Mouse (Mus musculus): ENCODE measurements around the gene Fcnb. TPM values are rescaled to one million over a fixed set of nuclear protein-coding genes. Genes with fewer than 3 reads are reported as not detected.

Fcnb gene
- polyA plus RNA-seq, 1 experiment from 2014 or later: not detected

GRCm38 (mm10) chr2:28067175-28067574 is 17.5 kb downstream of the Fcnb start:
- Histone ChIP-seq H3K4me1 (ENCODE audit: control insufficient read depth, insufficient read depth, low read length) (no peaks in the 10 kb centered on the region), H3K4me3 (replicated peaks; ENCODE audit: low read depth, low read length) (no peak overlapping the region), H3K36me3 (ENCODE audit: control insufficient read depth, insufficient read depth, low read length) (no peaks in the 10 kb centered on the region), H3K27ac (replicated peaks; ENCODE audit: low read depth, low read length) (0 out of 2 replicates have a peak overlapping the region, but pooled peaks have one; percentile 2), H3K4me2 (ENCODE audit: low read length) (no peak overlapping the region), H3K9me3 (ENCODE audit: control insufficient read depth, low read length) (no peaks in the 10 kb centered on the region), H3K9ac (replicated peaks; ENCODE audit: low read length) (no peak overlapping the region), H3K27me3 (ENCODE audit: control insufficient read depth, insufficient read depth, low read length) (no peaks in the 10 kb centered on the region)
- 66% methylated on average over 6 of the region's 6 CpGs for WGBS
- DNase-seq (peak; percentile 43), ATAC-seq (ENCODE audit: low FRiP score, low TSS enrichment) (no peak)

DNA sequence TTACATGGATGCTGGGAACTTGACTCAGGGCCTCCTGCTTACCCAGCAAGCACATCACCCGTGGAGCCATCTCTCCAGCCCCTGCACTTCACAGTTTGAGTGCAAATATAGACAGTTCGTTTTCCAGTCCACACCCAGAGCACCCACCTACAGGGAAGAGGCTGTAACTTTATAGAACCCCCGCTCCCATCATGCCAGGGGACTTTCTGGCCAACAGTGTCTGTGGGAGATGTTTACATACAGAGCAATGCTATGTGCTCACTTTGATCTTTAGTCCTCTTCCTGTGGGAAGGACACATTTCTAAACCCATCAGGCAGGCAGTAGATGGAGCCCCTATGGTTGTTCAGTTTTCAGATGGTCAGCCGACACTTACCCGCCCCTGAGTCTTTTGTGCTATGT is 18.0 kb downstream of the Fcnb start:
- Histone ChIP-seq H3K27ac (replicated peaks; ENCODE audit: low read depth, low read length) (0 out of 2 replicates have a peak overlapping the region, but pooled peaks have one; percentile 2), H3K9me3 (ENCODE audit: control insufficient read depth, low read length) (no peaks in the 10 kb centered on the region), H3K4me1 (ENCODE audit: control insufficient read depth, insufficient read depth, low read length) (no peaks in the 10 kb centered on the region), H3K9ac (replicated peaks; ENCODE audit: low read length) (no peak overlapping the region), H3K36me3 (ENCODE audit: control insufficient read depth, insufficient read depth, low read length) (no peaks in the 10 kb centered on the region), H3K4me2 (ENCODE audit: low read length) (no peak overlapping the region), H3K27me3 (ENCODE audit: control insufficient read depth, insufficient read depth, low read length) (no peaks in the 10 kb centered on the region), H3K4me3 (replicated peaks; ENCODE audit: low read depth, low read length) (no peak overlapping the region)
- WGBS: 75% methylated on average over 5 of the region's 5 CpGs
- no peak for ATAC-seq (ENCODE audit: low FRiP score, low TSS enrichment)
- DNase-seq: no peak

- WGBS: 87% methylated on average over 5 of the region's 5 CpGs
These were observed 19.5 kb downstream of the Fcnb start for GRCm38 (mm10) chr2:28065081-28065651.

GRCm38 (mm10) chr2:28064339-28065080 is 20.2 kb downstream of the Fcnb start:
- Histone ChIP-seq H3K36me3 (ENCODE audit: control insufficient read depth, insufficient read depth, low read length) (no peaks in the 10 kb centered on the region), H3K27ac (replicated peaks; ENCODE audit: low read depth, low read length) (no peak overlapping the region), H3K4me2 (ENCODE audit: low read length) (no peak overlapping the region), H3K9me3 (ENCODE audit: control insufficient read depth, low read length) (no peaks in the 10 kb centered on the region), H3K9ac (replicated peaks; ENCODE audit: low read length) (no peak overlapping the region), H3K4me3 (replicated peaks; ENCODE audit: low read depth, low read length) (no peak overlapping the region), H3K27me3 (ENCODE audit: control insufficient read depth, insufficient read depth, low read length) (no peaks in the 10 kb centered on the region), H3K4me1 (ENCODE audit: control insufficient read depth, insufficient read depth, low read length) (no peaks in the 10 kb centered on the region)
- WGBS: 86% methylated on average over 7 of the region's 7 CpGs
- ATAC-seq (ENCODE audit: low FRiP score, low TSS enrichment) (no peak), DNase-seq (no peak)

More at GRCm38 (mm10) chr2:28065081-28065651, 19.5 kb downstream of the Fcnb start:
- H3K9me3 ChIP-seq (ENCODE audit: control insufficient read depth, low read length): no peaks in the 10 kb centered on the region
- no peak overlapping the region for H3K27ac ChIP-seq (replicated peaks; ENCODE audit: low read depth, low read length)
- no peak for DNase-seq
- no peaks in the 10 kb centered on the region for H3K4me1 ChIP-seq (ENCODE audit: control insufficient read depth, insufficient read depth, low read length)
- no peaks in the 10 kb centered on the region for H3K36me3 ChIP-seq (ENCODE audit: control insufficient read depth, insufficient read depth, low read length)
- no peak overlapping the region for H3K4me2 ChIP-seq (ENCODE audit: low read length)
- no peaks in the 10 kb centered on the region for H3K27me3 ChIP-seq (ENCODE audit: control insufficient read depth, insufficient read depth, low read length)
- no peak for ATAC-seq (ENCODE audit: low FRiP score, low TSS enrichment)
- H3K4me3 ChIP-seq (replicated peaks; ENCODE audit: low read depth, low read length): no peak overlapping the region
- H3K9ac ChIP-seq (replicated peaks; ENCODE audit: low read length): no peak overlapping the region

GRCm38 (mm10) chr2:28063711-28064338 is 20.9 kb downstream of the Fcnb start:
- Histone ChIP-seq H3K4me2 (ENCODE audit: low read length) (no peak overlapping the region), H3K9me3 (ENCODE audit: control insufficient read depth, low read length) (no peaks in the 10 kb centered on the region), H3K4me1 (ENCODE audit: control insufficient read depth, insufficient read depth, low read length) (no peaks in the 10 kb centered on the region), H3K27ac (replicated peaks; ENCODE audit: low read depth, low read length) (no peak overlapping the region), H3K4me3 (replicated peaks; ENCODE audit: low read depth, low read length) (no peak overlapping the region), H3K36me3 (ENCODE audit: control insufficient read depth, insufficient read depth, low read length) (no peaks in the 10 kb centered on the region), H3K9ac (replicated peaks; ENCODE audit: low read length) (no peak overlapping the region), H3K27me3 (ENCODE audit: control insufficient read depth, insufficient read depth, low read length) (no peaks in the 10 kb centered on the region)
- no peak for ATAC-seq (ENCODE audit: low FRiP score, low TSS enrichment)
- WGBS: 95% methylated on average over 4 of the region's 4 CpGs
- no peak for DNase-seq

GRCm38 (mm10) chr2:28059922-28060321 is 24.8 kb downstream of the Fcnb start:
- Histone ChIP-seq H3K9me3 (ENCODE audit: control insufficient read depth, low read length) (no peaks in the 10 kb centered on the region), H3K27ac (replicated peaks; ENCODE audit: low read depth, low read length) (no peak overlapping the region), H3K9ac (replicated peaks; ENCODE audit: low read length) (no peak overlapping the region), H3K4me2 (ENCODE audit: low read length) (no peak overlapping the region), H3K27me3 (ENCODE audit: control insufficient read depth, insufficient read depth, low read length) (no peaks in the 10 kb centered on the region), H3K36me3 (ENCODE audit: control insufficient read depth, insufficient read depth, low read length) (no peaks in the 10 kb centered on the region), H3K4me1 (ENCODE audit: control insufficient read depth, insufficient read depth, low read length) (no peaks in the 10 kb centered on the region), H3K4me3 (replicated peaks; ENCODE audit: low read depth, low read length) (no peak overlapping the region)
- DNase-seq (no peak), ATAC-seq (ENCODE audit: low FRiP score, low TSS enrichment) (no peak)
- WGBS: 94% methylated on average over 1 of the region's 1 CpGs

DNA sequence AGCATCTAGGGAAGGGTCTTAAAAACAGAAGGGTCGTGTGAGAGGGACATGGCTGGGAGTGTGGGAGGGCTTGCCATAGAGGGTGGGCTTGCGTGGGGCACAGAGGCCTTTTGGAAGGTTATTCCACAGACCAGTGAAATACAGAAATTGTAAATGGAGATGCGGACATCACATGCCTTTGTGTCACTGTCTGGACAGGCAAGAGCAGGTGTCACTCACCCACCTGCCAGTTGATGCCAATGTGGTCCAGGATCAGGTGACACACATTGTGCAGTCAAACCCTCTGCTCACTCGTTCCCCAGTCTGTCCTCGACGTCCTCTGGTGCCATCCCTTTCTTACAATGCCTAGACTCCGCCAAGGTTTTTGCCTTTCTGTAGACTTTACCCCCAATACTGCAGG is 37.6 kb downstream of the Fcnb start:
- Histone ChIP-seq H3K4me1 (ENCODE audit: control insufficient read depth, insufficient read depth, low read length) (no peaks in the 10 kb centered on the region), H3K4me2 (ENCODE audit: low read length) (no peak overlapping the region), H3K27ac (replicated peaks; ENCODE audit: low read depth, low read length) (no peak overlapping the region), H3K9me3 (ENCODE audit: control insufficient read depth, low read length) (no peaks in the 10 kb centered on the region), H3K36me3 (ENCODE audit: control insufficient read depth, insufficient read depth, low read length) (no peaks in the 10 kb centered on the region), H3K9ac (replicated peaks; ENCODE audit: low read length) (no peak overlapping the region), H3K27me3 (ENCODE audit: control insufficient read depth, insufficient read depth, low read length) (no peaks in the 10 kb centered on the region), H3K4me3 (replicated peaks; ENCODE audit: low read depth, low read length) (no peak overlapping the region)
- ATAC-seq (ENCODE audit: low FRiP score, low TSS enrichment) (no peak), DNase-seq (no peak)
- WGBS: 83% methylated on average over 7 of the region's 7 CpGs

GRCm38 (mm10) chr2:28046311-28046710 is 38.4 kb downstream of the Fcnb start:
- no peak for DNase-seq
- Histone ChIP-seq H3K9me3 (ENCODE audit: control insufficient read depth, low read length) (no peaks in the 10 kb centered on the region), H3K9ac (replicated peaks; ENCODE audit: low read length) (no peak overlapping the region), H3K4me2 (ENCODE audit: low read length) (no peak overlapping the region), H3K4me1 (ENCODE audit: control insufficient read depth, insufficient read depth, low read length) (no peaks in the 10 kb centered on the region), H3K4me3 (replicated peaks; ENCODE audit: low read depth, low read length) (no peak overlapping the region), H3K36me3 (ENCODE audit: control insufficient read depth, insufficient read depth, low read length) (no peaks in the 10 kb centered on the region), H3K27me3 (ENCODE audit: control insufficient read depth, insufficient read depth, low read length) (no peaks in the 10 kb centered on the region), H3K27ac (replicated peaks; ENCODE audit: low read depth, low read length) (no peak overlapping the region)
- 73% methylated on average over 6 of the region's 6 CpGs for WGBS
- no peak for ATAC-seq (ENCODE audit: low FRiP score, low TSS enrichment)
